ENCODE assay signal across 9 mouse cellular contexts in genomic region chr13:55445361-55446091, GRCm38 (mm10). TPM values are rescaled to one million over a fixed set of nuclear protein-coding genes. Genes with fewer than 3 reads are reported as not detected.
DNase-seq lines count a peak whose midpoint lies in the region; ATAC-seq lines count a peak whose summit lies in the region.
"Had no signal": no experiment of that assay in that cellular context is flagged by ENCODE, and none has a peak within 500 bp of the region (broad histone marks: within the 10 kb centered on the region; RNA-seq: fewer than 3 reads in every experiment).

No protein-coding gene starts in this region.

- peak overlapping the region; percentile 96 for H3K9ac ChIP-seq in kidney, embryonic 14.5 days (ENCODE audit: low read depth, low read length)
- H3K9ac ChIP-seq in forebrain, embryonic 16.5 days (replicated peaks; ENCODE audit: low read depth, low read length): peak overlapping the region; percentile 92
- H3K9ac ChIP-seq in liver, embryonic 16.5 days (ENCODE audit: low read depth, low read length): peak overlapping the region; percentile 94

- peak overlapping the region; percentile 80 for H3K4me2 ChIP-seq in kidney, embryonic 14.5 days (replicated peaks; ENCODE audit: low read depth, low read length)
- H3K4me2 ChIP-seq in forebrain, embryonic 16.5 days (ENCODE audit: low read length): peak overlapping the region; percentile 82
- peak overlapping the region; percentile 89 for H3K4me2 ChIP-seq in liver, embryonic 16.5 days (ENCODE audit: low read depth, low read length)

- H3K9me3 ChIP-seq in kidney, embryonic 14.5 days (ENCODE audit: control insufficient read depth, low read length): no peaks in the 10 kb centered on the region
- H3K9me3 ChIP-seq in forebrain, embryonic 16.5 days (ENCODE audit: control insufficient read depth, low read length): no peaks in the 10 kb centered on the region
- no peaks in the 10 kb centered on the region for H3K9me3 ChIP-seq in liver, embryonic 16.5 days (replicated peaks; ENCODE audit: control insufficient read depth, low read length)

- H3K27ac ChIP-seq in kidney, embryonic 14.5 days (ENCODE audit: low read depth, low read length): peak overlapping the region; percentile 91
- peak overlapping the region; percentile 82 for H3K27ac ChIP-seq in forebrain, embryonic 16.5 days (ENCODE audit: low read length)
- H3K27ac ChIP-seq in liver, embryonic 16.5 days (ENCODE audit: low read length): peak overlapping the region; percentile 97

- H3K27me3 ChIP-seq in kidney, embryonic 14.5 days (ENCODE audit: control insufficient read depth, insufficient read depth, low read length): no peaks in the 10 kb centered on the region
- H3K27me3 ChIP-seq in forebrain, embryonic 16.5 days (replicated peaks; ENCODE audit: control insufficient read depth, insufficient read depth, low read length): no peaks in the 10 kb centered on the region
- no peaks in the 10 kb centered on the region for H3K27me3 ChIP-seq in liver, embryonic 16.5 days (ENCODE audit: control insufficient read depth, insufficient read depth, low read depth, low read length)

- peaks cover 10% of the 10 kb centered on the region for H3K36me3 ChIP-seq in kidney, embryonic 14.5 days (ENCODE audit: control insufficient read depth, insufficient read depth, low read length)
- no peaks in the 10 kb centered on the region for H3K36me3 ChIP-seq in forebrain, embryonic 16.5 days (ENCODE audit: control insufficient read depth, insufficient read depth)
- H3K36me3 ChIP-seq in liver, embryonic 16.5 days (ENCODE audit: control insufficient read depth, insufficient read depth): peaks cover 5% of the 10 kb centered on the region; the same call in 1 of the 2 replicates

- no peak for DNase-seq in kidney, postnatal 25 days
- DNase-seq in T-cell, adult 2 months (ENCODE audit: low spot score): peak; percentile 45
- DNase-seq in thymus, postnatal 14 days: peak; percentile 69
- no peak for DNase-seq in right cerebral cortex, postnatal 36 days (ENCODE audit: low spot score in 2 of 2)
- DNase-seq in adrenal gland, adult 18-20 months (ENCODE audit: low spot score in 2 of 2): no peak

- H3K4me3 ChIP-seq in kidney, embryonic 14.5 days (ENCODE audit: low read length): peak overlapping the region; percentile 88
- peak overlapping the region; percentile 81 for H3K4me3 ChIP-seq in forebrain, embryonic 16.5 days (replicated peaks; ENCODE audit: low read length)
- H3K4me3 ChIP-seq in liver, embryonic 16.5 days (ENCODE audit: low read depth, low read length): peak overlapping the region; percentile 84

- WGBS in kidney, embryonic 14.5 days: under 1% methylated on average over 46 of the region's 66 CpGs
- under 1% methylated on average over 49 of the region's 66 CpGs for WGBS in forebrain, embryonic 16.5 days
- WGBS in liver, embryonic 16.5 days (ENCODE audit: insufficient replicate concordance): under 1% methylated on average over 64 of the region's 66 CpGs

- ATAC-seq in kidney, embryonic 14.5 days (ENCODE audit: low FRiP score, low TSS enrichment): peak; percentile 25
- ATAC-seq in forebrain, embryonic 16.5 days: no peak; the same call in none of the 2 replicates
- ATAC-seq in liver, embryonic 16.5 days (ENCODE audit: low read depth): no peak

- peaks cover 23% of the 10 kb centered on the region for H3K4me1 ChIP-seq in kidney, embryonic 14.5 days (ENCODE audit: control insufficient read depth, insufficient read depth, low read length)
- H3K4me1 ChIP-seq in forebrain, embryonic 16.5 days (replicated peaks; ENCODE audit: control insufficient read depth, insufficient read depth, low read length): peaks cover 29% of the 10 kb centered on the region
- H3K4me1 ChIP-seq in liver, embryonic 16.5 days (ENCODE audit: control insufficient read depth, low read depth, low read length): peaks cover 53% of the 10 kb centered on the region

RNA-seq across cellular contexts. Expression of gene Grk6, which starts 0.7 kb away (rescaled TPM):
- 38.9 and 59.3 TPM in 2 replicates for polyA plus RNA-seq in kidney, embryonic 14.5 days (2014; fragmentation: Nextera tagmentation; extraction: Ambion mirVana)
- 39.4 and 40.1 TPM in 2 replicates for polyA plus RNA-seq in forebrain, embryonic 16.5 days (2015; fragmentation: Nextera tagmentation; extraction: Ambion mirVana)
- polyA plus RNA-seq in liver, embryonic 16.5 days (2015; fragmentation: Nextera tagmentation; extraction: Ambion mirVana): 10.4 and 12.1 TPM in 2 replicates
- total RNA-seq in adrenal gland, adult 18-20 months (2021): 10 to 100 TPM; 27.1 to 33.1 TPM

RNA-seq across cellular contexts. Expression of gene Prr7, which starts 18.5 kb away (rescaled TPM):
- 0.77 and 3.4 TPM in 2 replicates for polyA plus RNA-seq in kidney, embryonic 14.5 days (2014; fragmentation: Nextera tagmentation; extraction: Ambion mirVana)
- 4.1 and 4.3 TPM in 2 replicates for polyA plus RNA-seq in forebrain, embryonic 16.5 days (2015; fragmentation: Nextera tagmentation; extraction: Ambion mirVana)
- polyA plus RNA-seq in liver, embryonic 16.5 days (2015; fragmentation: Nextera tagmentation; extraction: Ambion mirVana): not detected in 2 replicates
- total RNA-seq in adrenal gland, adult 18-20 months (2021): 1 to 10 TPM; 1.9 to 2.2 TPM

RNA-seq across cellular contexts. Expression of gene F12, which starts 18.9 kb away (rescaled TPM):
- polyA plus RNA-seq in kidney, embryonic 14.5 days (2014; fragmentation: Nextera tagmentation; extraction: Ambion mirVana): not detected in 2 replicates
- not detected in 2 replicates for polyA plus RNA-seq in forebrain, embryonic 16.5 days (2015; fragmentation: Nextera tagmentation; extraction: Ambion mirVana)
- 147 and 184 TPM in 2 replicates for polyA plus RNA-seq in liver, embryonic 16.5 days (2015; fragmentation: Nextera tagmentation; extraction: Ambion mirVana)
- total RNA-seq in adrenal gland, adult 18-20 months (2021): not detected
- total RNA-seq: common myeloid progenitor, adult 5-6 weeks had no signal

RNA-seq across cellular contexts. Expression of gene Pfn3, which starts 30.5 kb away (rescaled TPM):
- polyA plus RNA-seq in kidney, embryonic 14.5 days (2014; fragmentation: Nextera tagmentation; extraction: Ambion mirVana): not detected in 2 replicates
- polyA plus RNA-seq in forebrain, embryonic 16.5 days (2015; fragmentation: Nextera tagmentation; extraction: Ambion mirVana): 0.43 and 0.84 TPM in 2 replicates
- not detected in 2 replicates for polyA plus RNA-seq in liver, embryonic 16.5 days (2015; fragmentation: Nextera tagmentation; extraction: Ambion mirVana)
- not detected for total RNA-seq in adrenal gland, adult 18-20 months (2021)
- total RNA-seq: common myeloid progenitor, adult 5-6 weeks had no signal

RNA-seq across cellular contexts. Expression of gene Dbn1, which starts 42.4 kb away (rescaled TPM):
- 118 and 164 TPM in 2 replicates for polyA plus RNA-seq in kidney, embryonic 14.5 days (2014; fragmentation: Nextera tagmentation; extraction: Ambion mirVana)
- 792 and 816 TPM in 2 replicates for polyA plus RNA-seq in forebrain, embryonic 16.5 days (2015; fragmentation: Nextera tagmentation; extraction: Ambion mirVana)
- 6.1 and 7.7 TPM in 2 replicates for polyA plus RNA-seq in liver, embryonic 16.5 days (2015; fragmentation: Nextera tagmentation; extraction: Ambion mirVana)
- 10 to 100 TPM; 11.1 to 16.2 TPM for total RNA-seq in adrenal gland, adult 18-20 months (2021)

Comparison
In these comparisons a context has a peak if more than half of its experiments do, and no peak if none do; other contexts are left out.
1. DNase-seq: peak in T-cell, adult 2 months (single experiment) and thymus, postnatal 14 days (single experiment); none in kidney, postnatal 25 days (0 of 2), right cerebral cortex, postnatal 36 days (0 of 2) and adrenal gland, adult 18-20 months (0 of 2).
2. RNA of gene F12, which starts 18.9 kb away (polyA plus RNA-seq): 147 to 184 TPM in liver, embryonic 16.5 days; not detected in kidney, embryonic 14.5 days and not detected in forebrain, embryonic 16.5 days; every median in the first group is over 100 times any median in the second.
3. Peak in every context shown above with its lines, with median percentiles within 50 percentile points of each other: H3K27ac ChIP-seq, H3K4me2 ChIP-seq, H3K4me3 ChIP-seq and H3K9ac ChIP-seq.